Mouse (Mus musculus) brown adipose tissue, adult 24 weeks (tissue): ENCODE data around the gene Plcb1. TPM values are rescaled to one million over a fixed set of nuclear protein-coding genes. Genes with fewer than 3 reads are reported as not detected.

Experiments used
- H3K27ac ChIP-seq: fragments of 200-500 bp; replicated peaks from 2 replicates; pipeline ENCODE4 v1.5.1; 2012; ENCODE audit warnings: low read depth, mild to moderate bottlenecking, low read length
- H3K4me1 ChIP-seq: fragments of 200-500 bp; 2 replicates; pipeline ENCODE4 v1.6.1; 2012; ENCODE audit warnings: low read length, mixed read lengths; ENCODE audit not compliant: control insufficient read depth, insufficient read depth, insufficient read length
- H3K4me3 ChIP-seq: fragments of 200-500 bp; 2 replicates; pipeline ENCODE4 v1.5.1; 2012; ENCODE audit warnings: low read depth, mild to moderate bottlenecking, low read length, moderate library complexity; ENCODE audit not compliant: insufficient read depth
- polyA plus RNA-seq: library from polyadenylated mRNA; stranded (reverse); fragments of >200 nt; gene quantifications from 2 replicates; pipeline ENCODE4 v1.2.4, GENCODE M21; 2012; ENCODE audit not compliant: missing spikeins, insufficient read depth, insufficient read length

The Plcb1 gene
- polyA plus RNA-seq, 1 experiment: 8.9 TPM

DNA sequence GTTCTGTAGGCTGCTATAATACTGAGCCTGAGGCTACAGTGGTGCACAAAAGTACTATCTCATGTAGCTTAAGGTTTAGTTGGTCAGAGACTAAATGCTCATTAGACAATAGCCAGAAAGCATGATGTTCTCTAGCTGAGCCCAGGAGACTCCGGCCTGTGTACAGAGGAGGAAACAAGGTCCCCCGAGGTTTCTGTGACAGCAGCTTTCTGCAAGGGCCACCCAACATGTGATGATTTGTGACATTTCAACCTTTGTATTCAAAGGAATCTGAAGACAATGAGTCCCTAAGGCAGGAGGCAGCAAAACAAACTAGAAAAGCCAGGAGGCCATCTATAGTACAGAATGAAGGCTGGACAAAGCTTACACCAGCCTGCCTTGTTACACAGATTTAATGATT, 70.8 kb downstream of the Plcb1 start:
- no peak overlapping the region for H3K4me3 ChIP-seq
- H3K27ac ChIP-seq: peak overlapping the region; percentile 67
- H3K4me1 ChIP-seq: peaks cover 15% of the 10 kb centered on the region

DNA sequence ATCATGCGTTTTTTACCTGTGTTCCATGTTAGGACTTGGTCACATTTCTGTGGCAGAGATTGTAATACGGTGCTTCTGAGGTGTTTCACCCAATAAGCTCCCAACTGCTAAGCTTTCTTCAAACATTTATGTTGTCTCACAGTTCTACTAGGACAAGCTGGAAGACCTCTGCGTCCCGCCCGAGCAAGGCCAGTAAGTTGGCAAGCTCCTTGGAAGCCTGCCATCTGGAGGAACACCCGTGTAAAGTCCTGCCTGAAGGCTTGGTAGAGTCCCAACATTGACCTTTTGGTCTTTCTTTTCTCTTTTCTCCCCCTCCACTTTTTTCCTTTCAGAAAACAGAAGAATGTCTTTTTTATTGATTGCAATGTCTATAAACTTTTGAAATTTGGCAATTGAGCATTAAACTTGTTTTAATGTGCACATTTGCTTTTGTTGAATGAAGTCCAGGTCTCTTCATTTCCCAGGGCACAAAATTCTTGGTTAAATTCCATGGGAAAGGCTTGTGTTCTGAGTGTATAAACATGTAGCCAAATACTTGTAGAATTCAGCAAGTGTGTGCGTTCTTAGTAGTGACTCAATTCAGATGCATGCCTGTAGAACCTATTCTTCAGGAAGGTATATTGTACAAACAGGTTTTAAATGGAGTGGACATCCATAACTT, 79.2 kb downstream of the Plcb1 start:
- H3K27ac ChIP-seq: no peak overlapping the region
- H3K4me1 ChIP-seq: peaks cover 12% of the 10 kb centered on the region
- no peak overlapping the region for H3K4me3 ChIP-seq

- H3K4me3 ChIP-seq: no peak overlapping the region
- no peak overlapping the region for H3K27ac ChIP-seq
- H3K4me1 ChIP-seq: peaks cover 16% of the 10 kb centered on the region
These were observed 81.5 kb downstream of the Plcb1 start for GRCm38 (mm10) chr2:134867381-134867780.

DNA sequence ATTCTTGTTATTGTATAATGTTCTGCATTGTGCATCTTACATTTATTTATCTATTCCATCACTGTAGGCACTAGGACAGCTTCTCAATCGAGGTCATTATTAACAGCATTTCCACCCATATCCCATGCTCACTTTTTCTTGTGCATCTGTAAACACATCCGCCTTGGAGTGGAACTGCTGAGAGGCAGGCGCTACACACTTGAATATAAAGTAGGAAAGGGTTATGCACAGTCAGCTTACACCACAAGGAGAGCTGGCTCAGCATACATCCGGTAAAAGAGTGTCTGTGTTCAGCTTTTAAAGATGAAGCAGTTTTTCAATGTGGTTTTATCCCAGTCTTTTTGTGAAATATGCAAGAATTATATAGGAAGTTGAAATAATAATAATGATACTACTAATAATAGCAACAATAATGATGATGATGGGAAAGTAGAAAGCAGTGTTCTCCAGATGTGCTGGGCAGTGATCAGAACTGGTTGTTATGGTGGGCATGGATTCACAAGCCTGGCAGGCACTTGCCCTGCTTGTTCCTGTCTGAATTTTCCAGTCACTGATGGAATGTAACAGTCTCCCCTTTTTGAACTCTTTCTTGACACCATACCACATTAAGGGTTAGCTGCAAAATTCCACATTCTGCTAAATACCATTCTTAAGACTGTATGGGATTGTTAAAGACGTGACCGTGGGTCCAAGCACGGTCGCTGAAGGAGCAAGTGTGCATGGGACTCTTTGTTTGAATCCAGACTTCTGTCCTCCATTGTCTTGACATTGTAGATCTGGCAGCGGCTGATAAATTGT, 86.0 kb downstream of the Plcb1 start:
- Histone ChIP-seq H3K4me1 (peaks cover 15% of the 10 kb centered on the region), H3K27ac (peak overlapping the region; percentile 42), H3K4me3 (no peak overlapping the region)

DNA sequence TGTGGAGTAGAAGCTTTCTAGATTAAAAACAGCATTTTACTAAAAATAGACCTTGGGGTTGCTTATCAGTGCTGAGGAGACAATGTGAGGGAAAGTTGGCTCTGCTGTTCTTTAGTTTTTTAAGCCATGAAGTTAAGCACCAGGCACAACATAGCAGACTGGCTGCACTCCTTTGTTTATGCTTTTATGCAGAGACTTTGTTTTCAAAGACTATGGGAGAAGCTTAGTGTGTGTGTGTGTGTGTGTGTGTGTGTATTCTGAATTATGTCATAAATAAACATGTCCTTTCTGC, 86.6 kb downstream of the Plcb1 start:
- Histone ChIP-seq H3K27ac (0 out of 2 replicates have a peak overlapping the region, but pooled peaks have one; percentile 42), H3K4me1 (peaks cover 14% of the 10 kb centered on the region), H3K4me3 (no peak overlapping the region)

DNA sequence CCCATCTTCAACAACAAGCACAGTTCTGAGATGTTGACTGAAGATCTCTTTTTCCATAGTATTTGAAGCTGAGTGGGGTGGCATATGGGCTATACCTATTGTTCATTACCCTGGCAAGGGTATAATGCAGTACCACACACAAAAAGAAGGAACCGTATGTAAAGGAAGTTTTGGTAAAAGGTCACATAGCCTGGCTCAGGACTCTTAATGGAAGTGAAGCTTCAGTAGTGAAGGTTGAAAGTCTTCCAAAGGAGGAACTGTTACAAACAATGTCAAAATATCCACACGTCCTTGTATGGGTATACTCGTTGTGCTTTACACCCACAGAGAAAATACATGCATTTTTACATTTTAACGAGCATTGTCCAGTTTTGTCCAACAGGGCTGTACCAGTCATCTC, 91.3 kb downstream of the Plcb1 start:
- Histone ChIP-seq H3K27ac (no peak overlapping the region), H3K4me1 (peaks cover 6% of the 10 kb centered on the region; the same call in 1 of the 2 replicates), H3K4me3 (no peak overlapping the region)

DNA sequence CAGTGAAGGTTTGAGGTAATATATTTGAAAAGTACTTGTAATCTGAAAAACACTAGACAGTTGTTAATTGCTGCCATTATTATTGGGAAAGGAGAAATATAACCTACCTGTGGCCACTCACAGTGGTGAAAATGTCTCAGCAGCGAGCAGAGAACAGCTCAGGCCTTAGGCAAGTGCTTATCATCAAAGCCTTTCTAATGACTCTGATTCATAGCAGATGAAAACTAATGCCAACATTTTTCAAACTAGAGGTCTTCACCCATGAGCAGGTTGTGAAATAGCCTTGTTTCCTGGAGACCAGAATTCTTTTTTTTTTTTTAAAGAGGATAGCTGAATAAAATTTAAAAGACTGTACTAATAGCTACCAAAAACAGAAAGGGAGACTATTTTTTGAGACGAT, 105.3 kb downstream of the Plcb1 start:
- H3K4me1 ChIP-seq: no peaks in the 10 kb centered on the region
- H3K27ac ChIP-seq: no peak overlapping the region
- no peak overlapping the region for H3K4me3 ChIP-seq

DNA sequence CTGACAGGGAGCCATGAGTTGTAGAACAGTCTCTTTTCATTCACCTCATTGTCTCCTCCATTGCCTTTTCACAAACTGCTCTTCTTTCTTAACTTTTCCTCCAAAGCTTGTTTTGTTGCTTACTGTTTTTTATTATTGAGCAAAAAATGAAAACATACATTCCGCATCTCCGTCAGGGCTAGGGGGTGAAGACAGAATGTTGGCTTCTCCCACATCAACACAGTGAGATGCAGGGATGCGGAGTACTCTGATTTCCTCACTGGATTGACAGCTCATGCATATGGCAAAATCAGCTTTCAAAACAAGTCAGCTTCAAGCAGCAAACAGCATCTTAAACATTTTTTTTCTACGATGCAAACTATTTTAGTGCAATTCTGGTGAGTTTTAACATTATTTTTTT, 108.9 kb downstream of the Plcb1 start:
- H3K4me3 ChIP-seq: no peak overlapping the region
- no peak overlapping the region for H3K27ac ChIP-seq
- H3K4me1 ChIP-seq: no peaks in the 10 kb centered on the region

GRCm38 (mm10) chr2:134896196-134896595, 110.3 kb downstream of the Plcb1 start:
- Histone ChIP-seq H3K27ac (no peak overlapping the region), H3K4me3 (no peak overlapping the region), H3K4me1 (no peaks in the 10 kb centered on the region)

DNA sequence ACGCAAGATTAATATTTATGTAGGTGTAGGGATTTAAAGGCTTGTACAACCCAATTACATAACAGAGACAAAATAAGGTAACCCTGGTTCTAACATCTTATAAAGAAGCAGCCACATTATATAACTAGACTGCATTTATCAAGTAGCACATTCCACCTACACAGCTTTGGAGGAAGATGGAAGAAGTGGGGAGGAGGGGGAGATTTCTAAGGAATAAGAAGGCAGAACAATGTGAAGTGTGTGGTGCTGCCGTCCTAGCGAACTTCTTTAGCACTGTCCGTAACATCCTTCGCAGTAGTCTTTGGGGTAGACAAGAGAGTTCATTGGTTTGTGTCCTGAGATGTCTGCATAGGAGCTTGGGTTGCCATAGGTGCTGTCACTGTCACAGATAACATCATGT, 111.2 kb downstream of the Plcb1 start:
- Histone ChIP-seq H3K4me1 (no peaks in the 10 kb centered on the region), H3K4me3 (no peak overlapping the region), H3K27ac (no peak overlapping the region)

GRCm38 (mm10) chr2:134901521-134901920, 115.7 kb downstream of the Plcb1 start:
- H3K4me3 ChIP-seq: no peak overlapping the region
- H3K4me1 ChIP-seq: no peaks in the 10 kb centered on the region; the same call in 1 of the 2 replicates
- H3K27ac ChIP-seq: no peak overlapping the region

GRCm38 (mm10) chr2:134910882-134911281, 125.0 kb downstream of the Plcb1 start:
- Histone ChIP-seq H3K4me3 (no peak overlapping the region), H3K27ac (no peak overlapping the region), H3K4me1 (peaks cover 14% of the 10 kb centered on the region; the same call in 1 of the 2 replicates)

GRCm38 (mm10) chr2:134911360-134911759, 125.5 kb downstream of the Plcb1 start:
- Histone ChIP-seq H3K4me1 (peaks cover 14% of the 10 kb centered on the region; the same call in 1 of the 2 replicates), H3K4me3 (no peak overlapping the region), H3K27ac (no peak overlapping the region)

GRCm38 (mm10) chr2:134912616-134913015, 126.7 kb downstream of the Plcb1 start:
- H3K27ac ChIP-seq: no peak overlapping the region; the same call in 1 of the 2 replicates
- H3K4me3 ChIP-seq: no peak overlapping the region
- peaks cover 14% of the 10 kb centered on the region; the same call in 1 of the 2 replicates for H3K4me1 ChIP-seq

- H3K4me1 ChIP-seq: peaks cover 14% of the 10 kb centered on the region; the same call in 1 of the 2 replicates
- no peak overlapping the region for H3K4me3 ChIP-seq
- no peak overlapping the region for H3K27ac ChIP-seq
These were observed 127.7 kb downstream of the Plcb1 start for GRCm38 (mm10) chr2:134913542-134913941.

GRCm38 (mm10) chr2:134914091-134914550, 128.3 kb downstream of the Plcb1 start:
- Histone ChIP-seq H3K4me1 (peaks cover 14% of the 10 kb centered on the region; the same call in 1 of the 2 replicates), H3K4me3 (no peak overlapping the region), H3K27ac (no peak overlapping the region)
